Mouse (Mus musculus) olfactory bulb, adult 2 months (tissue): Measurements from ENCODE around the gene Abcc4.

Source experiments
- CTCF ChIP-seq: fragments of 200-500 bp; IDR thresholded peaks from 2 replicates; pipeline ENCODE4 v1.5.1; 2012; ENCODE audit warnings: low read depth, mild to moderate bottlenecking, low read length, moderate library complexity; ENCODE audit not compliant: insufficient read depth
- POLR2A ChIP-seq: fragments of 200-500 bp; IDR thresholded peaks from 2 replicates; pipeline ENCODE4 v1.6.1; 2012; ENCODE audit warnings: mild to moderate bottlenecking, low read depth, low read length, moderate library complexity; ENCODE audit not compliant: insufficient read depth

- TF ChIP-seq CTCF = no peak
- TF ChIP-seq POLR2A = no peak
Measured at GRCm38 (mm10) chr14:118568116-118568673, 137.8 kb downstream of the Abcc4 start.
